Mouse (Mus musculus) lung, postnatal 0 days (tissue): ENCODE results near the gene Eif2b1. TPM values are rescaled to one million over a fixed set of nuclear protein-coding genes. Genes with fewer than 3 reads are reported as not detected.
"Not testable (repeated sequence)": the region's sequence is repeated elsewhere in the genome, so short reads cannot be mapped to it uniquely, and the experiment has no call there.

Experiments
- ATAC-seq: fragments of 200-750 bp; cut with Nextera tagmentation; 2 replicates; pipeline ENCODE4 v1.8.0; 2017; ENCODE audit warnings: moderate library complexity
- DNase-seq: peaks from one replicate; pipeline ENCODE4 v3.0.0-alpha.2; 2016; ENCODE audit warnings: low spot score
- H3K27ac ChIP-seq: fragments of 300-500 bp; sonication (generic); 2 replicates; pipeline ENCODE4 v1.5.1; 2014; ENCODE audit warnings: antibody characterized with exemption, mild to moderate bottlenecking, low read length, mixed read lengths
- H3K27me3 ChIP-seq: fragments of 300-500 bp; sonication (generic); replicated peaks from 2 replicates; pipeline ENCODE4 v1.6.1; 2014; ENCODE audit warnings: low read length, mixed read lengths; ENCODE audit not compliant: insufficient read depth
- H3K36me3 ChIP-seq: fragments of 300-500 bp; sonication (generic); 2 replicates; pipeline ENCODE4 v1.6.1; 2014; ENCODE audit warnings: low read length, mixed read lengths; ENCODE audit not compliant: insufficient read depth
- H3K4me1 ChIP-seq: fragments of 300-500 bp; sonication (generic); 2 replicates; pipeline ENCODE4 v1.6.1; 2014; ENCODE audit warnings: antibody characterized with exemption, low read depth, low read length, mixed read lengths; ENCODE audit not compliant: insufficient read depth
- H3K4me2 ChIP-seq: fragments of 300-500 bp; sonication (generic); replicated peaks from 2 replicates; pipeline ENCODE4 v1.6.1; 2014; ENCODE audit warnings: low read depth, mild to moderate bottlenecking, low read length, moderate library complexity, mixed read lengths
- H3K4me3 ChIP-seq: fragments of 300-500 bp; sonication (generic); 2 replicates; pipeline ENCODE4 v1.5.1; 2014; ENCODE audit warnings: low read depth, low read length
- H3K9ac ChIP-seq: fragments of 300-500 bp; sonication (generic); replicated peaks from 2 replicates; pipeline ENCODE4 v1.6.1; 2014; ENCODE audit warnings: low read depth, mild to moderate bottlenecking
- H3K9me3 ChIP-seq: fragments of 300-500 bp; sonication (generic); 2 replicates; pipeline ENCODE4 v1.6.1; 2016; ENCODE audit warnings: low read length, mixed read lengths
- CTCF ChIP-seq: IDR thresholded peaks from 2 replicates; pipeline ENCODE4 v1.5.1; 2016; ENCODE audit warnings: antibody characterized with exemption, mild to moderate bottlenecking
- EP300 ChIP-seq: IDR thresholded peaks from 2 replicates; pipeline ENCODE4 v1.6.1; 2016; ENCODE audit warnings: antibody characterized with exemption, mild to moderate bottlenecking, control low read depth
- WGBS: fragments of 180-500 bp; shearing (Covaris S2); extraction: QIAGEN DNeasy Blood & Tissue Kit; methylation state at CpG from one replicate; pipeline ENCODE4 v1.1.7; 2014; 5-methylcytosine and 5-hydroxymethylcytosine counted together
- polyA plus RNA-seq: library from polyadenylated mRNA; unstranded; fragments of >200 nt; fragmentation: Nextera tagmentation; extraction: Ambion mirVana; gene quantifications from 2 replicates; pipeline ENCODE4 v1.2.1, GENCODE M21; 2015

Gene Eif2b1
- polyA plus RNA-seq, 1 experiment from 2014 or later = 46.6 TPM

DNA sequence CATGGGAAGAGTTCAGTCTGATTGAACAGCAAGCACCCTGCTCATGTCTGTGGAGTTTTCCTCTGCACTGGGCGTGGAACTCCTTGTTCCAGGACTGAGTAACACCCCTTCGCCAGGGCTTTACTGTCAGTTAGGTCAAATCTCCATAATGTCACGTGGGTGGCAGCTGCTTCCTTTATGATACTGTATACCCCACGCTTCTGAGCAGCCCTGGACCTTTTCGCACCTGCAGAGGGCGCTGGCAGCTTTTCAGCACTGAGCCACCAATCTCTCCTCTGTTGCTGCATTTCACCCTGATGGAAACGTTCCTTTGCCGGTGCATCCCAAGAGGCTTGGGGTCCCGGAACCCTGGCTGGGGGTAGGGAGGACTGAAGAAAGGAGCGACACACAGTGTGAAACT, 32.0 kb upstream of the Eif2b1 start:
- no peaks in the 10 kb centered on the region for H3K36me3 ChIP-seq
- WGBS = 75% methylated on average over 10 of the region's 10 CpGs
- no peaks in the 10 kb centered on the region for H3K4me1 ChIP-seq
- no peak overlapping the region for H3K4me3 ChIP-seq
- ATAC-seq = no peak
- no peak overlapping the region for H3K9ac ChIP-seq
- H3K4me2 ChIP-seq = no peak overlapping the region
- H3K9me3 ChIP-seq = no peaks in the 10 kb centered on the region
- H3K27ac ChIP-seq = no peak overlapping the region
- H3K27me3 ChIP-seq = no peaks in the 10 kb centered on the region
- TF ChIP-seq CTCF (peak; percentile 33), EP300 (no peak)
- no peak for DNase-seq

GRCm38 (mm10) chr5:124605041-124605622, 26.2 kb upstream of the Eif2b1 start:
- no peak for ATAC-seq
- Histone ChIP-seq H3K4me1 (no peaks in the 10 kb centered on the region), H3K9ac (no peak overlapping the region), H3K27ac (no peak overlapping the region), H3K27me3 (no peaks in the 10 kb centered on the region), H3K36me3 (no peaks in the 10 kb centered on the region), H3K9me3 (no peaks in the 10 kb centered on the region), H3K4me3 (no peak overlapping the region), H3K4me2 (no peak overlapping the region)
- DNase-seq = no peak
- WGBS = 79% methylated on average over 17 of the region's 17 CpGs
- TF ChIP-seq CTCF (no peak), EP300 (no peak)

DNA sequence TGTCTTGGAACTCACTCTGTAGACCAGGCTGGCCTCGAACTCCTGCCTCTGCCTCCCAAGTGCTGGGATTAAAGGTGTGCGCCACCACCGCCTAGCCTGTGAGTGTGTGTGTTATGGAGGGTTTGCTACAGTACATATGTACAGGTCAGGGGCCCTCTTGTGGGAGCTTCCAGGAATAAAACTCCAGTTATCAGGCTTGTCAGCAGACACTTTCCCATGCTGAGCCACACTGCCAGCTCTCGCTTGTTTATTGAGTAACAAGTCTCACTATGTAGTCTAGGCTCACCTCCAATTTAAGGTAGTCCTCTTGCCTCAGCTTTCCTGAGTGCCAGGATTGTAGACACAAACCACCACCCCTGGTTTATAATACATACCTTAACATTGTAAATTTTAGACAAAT, 25.4 kb upstream of the Eif2b1 start:
- ATAC-seq = no peak
- Histone ChIP-seq H3K27me3 (no peaks in the 10 kb centered on the region), H3K9me3 (no peaks in the 10 kb centered on the region), H3K36me3 (no peaks in the 10 kb centered on the region), H3K4me2 (no peak overlapping the region), H3K27ac (no peak overlapping the region), H3K9ac (no peak overlapping the region), H3K4me3 (no peak overlapping the region), H3K4me1 (no peaks in the 10 kb centered on the region)
- WGBS = 73% methylated on average over 4 of the region's 4 CpGs
- no peak for DNase-seq
- no peak for TF ChIP-seq EP300
- TF ChIP-seq CTCF = no peak

GRCm38 (mm10) chr5:124602349-124602748, 23.4 kb upstream of the Eif2b1 start:
- Histone ChIP-seq H3K9me3 (no peaks in the 10 kb centered on the region), H3K4me3 (no peak overlapping the region), H3K27ac (no peak overlapping the region), H3K27me3 (no peaks in the 10 kb centered on the region), H3K9ac (no peak overlapping the region), H3K4me2 (no peak overlapping the region), H3K4me1 (no peaks in the 10 kb centered on the region), H3K36me3 (no peaks in the 10 kb centered on the region)
- DNase-seq = peak; percentile 6
- 54% methylated on average over 5 of the region's 5 CpGs for WGBS
- ATAC-seq = no peak
- TF ChIP-seq CTCF (peak; percentile 67), EP300 (no peak)

- H3K4me1 ChIP-seq, H3K27me3 ChIP-seq, H3K36me3 ChIP-seq, DNase-seq, H3K4me2 ChIP-seq, ATAC-seq, H3K27ac ChIP-seq, H3K9me3 ChIP-seq, H3K4me3 ChIP-seq, H3K9ac ChIP-seq: not testable (repeated sequence)
- WGBS = 37% methylated on average over 8 of the region's 8 CpGs
These were observed 20.8 kb upstream of the Eif2b1 start for GRCm38 (mm10) chr5:124599726-124600125.

DNA sequence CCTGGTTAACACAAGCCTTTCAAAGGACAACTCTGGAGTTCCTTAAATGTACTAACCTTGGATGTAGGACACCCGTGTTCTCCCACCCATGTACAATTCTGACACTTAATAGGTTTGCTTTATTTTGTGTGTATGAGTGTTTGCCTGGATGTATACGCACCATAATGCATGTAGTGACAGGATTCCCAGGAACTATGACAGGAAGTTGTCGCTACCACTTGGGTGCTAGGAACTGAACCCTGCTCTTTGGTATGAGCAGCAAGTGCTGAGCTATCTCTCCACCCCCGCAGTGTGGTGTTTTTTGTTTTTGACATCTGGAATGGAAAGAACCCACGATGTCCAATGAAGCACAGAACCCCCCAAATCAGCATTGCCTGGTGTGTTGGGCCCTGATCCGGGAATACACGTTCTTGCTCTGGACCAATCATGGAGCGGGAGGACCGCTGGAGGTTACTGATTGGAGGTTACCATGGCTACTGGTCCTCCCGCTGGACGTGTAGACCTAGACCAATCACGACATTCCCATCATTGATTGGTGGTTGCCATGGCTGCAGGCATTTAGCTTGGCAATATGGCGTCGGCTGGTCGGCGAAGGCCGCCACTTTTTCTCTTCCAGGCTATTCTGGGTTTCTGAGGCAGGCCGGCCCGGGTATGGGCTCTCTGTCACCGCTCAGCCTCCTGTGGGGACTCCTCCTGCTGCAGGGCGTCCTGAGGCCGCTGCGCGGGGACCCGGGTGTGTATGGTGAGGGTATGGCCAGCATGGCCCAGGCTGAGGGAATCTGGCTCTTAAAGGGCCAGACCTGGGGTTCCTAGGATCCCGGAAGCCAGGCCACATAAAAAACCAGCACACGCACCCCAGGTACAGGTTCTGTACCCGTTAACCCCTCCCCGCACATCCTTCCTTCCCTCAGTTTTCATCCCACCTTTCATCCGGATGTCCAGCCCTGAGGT, 19.6 kb upstream of the Eif2b1 start:
- peak overlapping the region; percentile 74 for H3K4me2 ChIP-seq
- ATAC-seq = peak; percentile 100
- TF ChIP-seq CTCF (no peak), EP300 (no peak)
- peak overlapping the region; percentile 43 for H3K9ac ChIP-seq
- no peaks in the 10 kb centered on the region for H3K27me3 ChIP-seq
- no peaks in the 10 kb centered on the region for H3K36me3 ChIP-seq
- peak overlapping the region; percentile 63 for H3K4me3 ChIP-seq
- no peak overlapping the region for H3K27ac ChIP-seq
- no peaks in the 10 kb centered on the region for H3K4me1 ChIP-seq
- 6% methylated on average over 30 of the region's 30 CpGs for WGBS
- no peaks in the 10 kb centered on the region for H3K9me3 ChIP-seq
- DNase-seq = peak; percentile 99
